Mouse (Mus musculus) heart, adult 2 months (tissue): ENCODE data around the gene Sh3gl2.

ENCODE experiments used
- CTCF ChIP-seq: fragments of 200-600 bp; IDR thresholded peaks from 2 replicates; pipeline ENCODE4 v1.8.1; 2022; ENCODE audit warnings: antibody characterized with exemption, mild to moderate bottlenecking, moderate library complexity
- POLR2A ChIP-seq: fragments of 200-500 bp; IDR thresholded peaks from 2 replicates; pipeline ENCODE4 v1.6.1; 2011; ENCODE audit warnings: mild to moderate bottlenecking, low read depth, low read length, control low read depth; ENCODE audit not compliant: insufficient read depth

DNA sequence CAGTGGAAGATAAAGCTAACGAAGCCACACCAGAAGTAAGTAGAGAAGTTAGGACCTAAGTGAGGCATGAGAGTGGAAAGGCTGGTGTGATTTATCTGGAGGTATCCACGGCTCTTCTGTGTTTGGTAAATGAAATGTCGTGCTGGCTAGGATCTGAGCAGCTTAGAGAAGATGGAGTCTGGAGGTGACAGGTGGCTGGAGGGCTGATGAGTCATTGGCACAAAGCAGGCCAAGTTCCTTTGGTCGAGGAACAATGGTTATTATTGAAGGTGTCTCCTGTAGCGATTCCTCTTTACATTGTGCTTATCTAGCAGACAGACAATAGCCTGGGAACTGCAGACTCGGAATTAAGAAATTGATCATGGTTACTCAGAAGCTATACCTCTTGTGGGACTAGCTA lies 135.8 kb downstream of the Sh3gl2 start:
- TF ChIP-seq POLR2A (no peak), CTCF (no peak)
